Mouse (Mus musculus): ENCODE measurements at regions not wholly inside any gene's neighbourhood (a gene's known extent, or its start where the extent isn't known, plus 50 kb on each side); places are given as distances from the start of the nearest gene placed in this dataset.

DNA sequence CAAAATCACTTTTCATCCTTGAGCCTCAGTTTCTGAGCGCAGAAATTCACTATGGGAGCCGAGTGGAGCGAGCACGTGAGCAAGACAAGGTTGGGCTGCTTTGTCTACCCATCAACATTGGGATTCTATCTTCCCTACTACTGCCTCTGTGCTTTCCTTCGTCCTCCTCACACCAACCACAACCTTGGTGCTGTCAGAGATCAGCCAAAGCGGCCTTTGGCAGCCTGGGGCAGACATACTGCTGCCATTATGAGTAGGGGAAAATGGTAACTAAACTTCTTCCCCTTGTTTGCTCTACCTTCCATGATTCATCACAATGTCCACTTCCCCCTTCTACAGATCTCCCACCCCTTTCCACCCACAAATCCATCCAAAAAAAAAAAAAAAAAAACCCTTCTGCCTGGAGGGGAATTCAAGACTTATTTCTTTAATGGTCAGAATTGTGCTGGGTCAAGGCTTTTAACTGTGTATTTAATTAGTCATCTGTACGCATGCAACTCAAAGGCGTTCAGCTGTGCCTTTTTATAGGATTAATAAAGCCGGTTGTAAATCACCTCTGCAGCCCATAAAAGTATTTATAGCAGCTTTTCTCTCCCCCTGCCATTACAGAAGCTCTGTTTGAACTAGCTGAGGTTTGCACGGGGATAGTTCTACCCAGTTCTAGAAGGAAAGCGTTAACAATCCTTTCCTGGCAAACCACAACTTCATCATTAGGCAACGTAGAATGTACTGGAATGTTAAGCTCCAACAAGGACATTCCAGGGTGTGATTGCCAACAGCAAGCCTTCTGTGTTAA, 340.4 kb downstream of the Pik3r1 start:
- Histone ChIP-seq H3K36me3 (ENCODE audit: insufficient read depth, low read length) (no peaks in the 10 kb centered on the region), H3K27me3 (ENCODE audit: insufficient read depth, low read length) (no peaks in the 10 kb centered on the region), H3K4me3 (ENCODE audit: low read length) (no peak overlapping the region), H3K4me2 (ENCODE audit: low read depth, low read length) (no peak overlapping the region), H3K27ac (no peak overlapping the region), H3K9me3 (ENCODE audit: low read length) (no peaks in the 10 kb centered on the region), H3K9ac (replicated peaks; ENCODE audit: low read length) (no peak overlapping the region), H3K4me1 (ENCODE audit: insufficient read depth, low read length) (no peaks in the 10 kb centered on the region)
- 79% methylated on average over 12 of the region's 12 CpGs for WGBS
- ATAC-seq (no peak), DNase-seq (ENCODE audit: low spot score) (no peak)
- no peak for TF ChIP-seq CTCF (IDR thresholded peaks at IDR 0.05; ENCODE audit: low read depth)

DNA sequence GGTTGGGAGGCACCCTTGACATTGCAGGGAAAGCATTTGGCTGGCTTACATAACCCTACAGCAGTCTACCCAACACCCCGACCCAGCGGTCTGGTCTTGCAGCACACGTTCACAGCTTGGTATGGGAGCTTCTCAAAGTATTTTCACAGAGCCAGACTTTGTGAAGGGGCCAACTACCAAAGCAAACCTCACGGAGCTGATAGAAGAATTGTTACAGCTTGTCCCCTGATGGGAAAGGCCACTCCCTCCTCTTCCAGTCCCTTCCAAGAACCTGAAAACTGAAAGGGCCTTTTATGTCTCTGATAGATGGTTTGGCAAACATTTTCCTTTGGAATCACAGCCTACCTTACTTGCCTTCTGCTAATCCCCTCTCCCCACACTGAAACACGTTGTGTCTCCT, 341.6 kb downstream of the Pik3r1 start:
- Histone ChIP-seq H3K4me1 (ENCODE audit: insufficient read depth, low read length) (no peaks in the 10 kb centered on the region), H3K4me2 (ENCODE audit: low read depth, low read length) (no peak overlapping the region), H3K36me3 (ENCODE audit: insufficient read depth, low read length) (no peaks in the 10 kb centered on the region), H3K9ac (replicated peaks; ENCODE audit: low read length) (no peak overlapping the region), H3K9me3 (ENCODE audit: low read length) (no peaks in the 10 kb centered on the region), H3K27ac (no peak overlapping the region), H3K4me3 (ENCODE audit: low read length) (no peak overlapping the region), H3K27me3 (ENCODE audit: insufficient read depth, low read length) (no peaks in the 10 kb centered on the region)
- 47% methylated on average over 5 of the region's 5 CpGs for WGBS
- no peak for DNase-seq (ENCODE audit: low spot score)
- ATAC-seq: no peak
- TF ChIP-seq CTCF (IDR thresholded peaks at IDR 0.05; ENCODE audit: low read depth): no peak

GRCm38 (mm10) chr13:101422082-101422481, 345.9 kb downstream of the Pik3r1 start:
- H3K36me3 ChIP-seq (ENCODE audit: insufficient read depth, low read length): no peaks in the 10 kb centered on the region
- H3K4me3 ChIP-seq (ENCODE audit: low read length): no peak overlapping the region
- H3K9ac ChIP-seq (replicated peaks; ENCODE audit: low read length): no peak overlapping the region
- no peaks in the 10 kb centered on the region for H3K4me1 ChIP-seq (ENCODE audit: insufficient read depth, low read length)
- ATAC-seq (no peak), DNase-seq (ENCODE audit: low spot score) (no peak)
- WGBS: 79% methylated on average over 3 of the region's 3 CpGs
- no peaks in the 10 kb centered on the region for H3K9me3 ChIP-seq (ENCODE audit: low read length)
- no peak overlapping the region for H3K27ac ChIP-seq
- H3K4me2 ChIP-seq (ENCODE audit: low read depth, low read length): no peak overlapping the region
- no peak for TF ChIP-seq CTCF (IDR thresholded peaks at IDR 0.05; ENCODE audit: low read depth)
- no peaks in the 10 kb centered on the region for H3K27me3 ChIP-seq (ENCODE audit: insufficient read depth, low read length)

DNA sequence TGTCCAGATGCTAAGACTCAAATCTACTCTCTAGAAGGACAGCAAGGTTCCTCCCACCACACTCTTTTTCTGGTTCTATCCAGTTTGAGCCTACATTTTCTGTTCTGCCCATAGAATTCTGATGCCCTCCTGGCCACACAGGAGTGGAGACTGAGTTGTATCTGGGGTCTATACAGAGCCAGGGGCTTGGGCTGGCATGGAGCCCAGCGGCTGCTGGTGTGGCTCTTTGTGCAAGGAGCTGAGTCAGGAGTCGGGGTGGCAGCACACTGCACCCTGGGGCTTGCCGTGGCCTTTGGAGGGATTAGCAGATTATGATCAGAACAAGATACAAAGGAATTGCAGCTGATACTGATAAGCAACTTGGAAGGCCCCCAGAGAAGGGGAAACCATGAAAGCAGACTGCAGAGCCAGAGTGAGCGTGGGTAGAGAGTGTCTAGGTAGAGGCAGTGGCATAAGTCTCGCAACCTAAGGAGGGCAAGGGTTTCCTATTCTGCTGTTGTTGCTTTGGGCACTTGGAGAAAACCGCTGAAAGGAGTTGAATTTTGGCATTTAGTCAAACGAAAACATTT, 348.5 kb downstream of the Pik3r1 start:
- Histone ChIP-seq H3K4me1 (ENCODE audit: insufficient read depth, low read length) (no peaks in the 10 kb centered on the region), H3K9ac (replicated peaks; ENCODE audit: low read length) (no peak overlapping the region), H3K4me2 (ENCODE audit: low read depth, low read length) (no peak overlapping the region), H3K9me3 (ENCODE audit: low read length) (no peaks in the 10 kb centered on the region), H3K36me3 (ENCODE audit: insufficient read depth, low read length) (no peaks in the 10 kb centered on the region), H3K4me3 (ENCODE audit: low read length) (no peak overlapping the region), H3K27ac (no peak overlapping the region), H3K27me3 (ENCODE audit: insufficient read depth, low read length) (no peaks in the 10 kb centered on the region)
- WGBS: 62% methylated on average over 7 of the region's 7 CpGs
- TF ChIP-seq CTCF (IDR thresholded peaks at IDR 0.05; ENCODE audit: low read depth): no peak
- ATAC-seq (no peak), DNase-seq (ENCODE audit: low spot score) (no peak)

DNA sequence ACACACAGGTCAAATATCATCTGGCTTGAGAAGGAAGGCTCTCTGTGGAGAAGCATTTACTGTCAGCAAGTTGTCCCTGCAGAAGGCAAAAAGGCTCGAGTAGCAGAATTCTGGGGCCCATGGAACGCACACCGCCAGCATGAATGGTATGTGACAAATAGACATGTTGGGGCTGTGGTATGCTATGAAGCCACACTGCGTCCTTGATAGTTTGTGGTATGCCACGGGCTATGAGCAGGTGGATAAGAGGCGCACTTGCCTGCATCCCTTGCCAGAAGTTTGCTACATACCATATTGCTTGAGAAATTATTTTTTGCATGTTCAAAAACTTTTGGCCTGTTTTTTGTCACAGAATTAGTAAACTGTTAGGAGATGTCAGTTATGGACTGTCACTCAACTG, 349.7 kb downstream of the Pik3r1 start:
- no peaks in the 10 kb centered on the region for H3K9me3 ChIP-seq (ENCODE audit: low read length)
- no peak overlapping the region for H3K4me2 ChIP-seq (ENCODE audit: low read depth, low read length)
- no peaks in the 10 kb centered on the region for H3K27me3 ChIP-seq (ENCODE audit: insufficient read depth, low read length)
- WGBS: 89% methylated on average over 6 of the region's 6 CpGs
- no peak for TF ChIP-seq CTCF (IDR thresholded peaks at IDR 0.05; ENCODE audit: low read depth)
- DNase-seq (ENCODE audit: low spot score) (no peak), ATAC-seq (no peak)
- H3K4me1 ChIP-seq (ENCODE audit: insufficient read depth, low read length): no peaks in the 10 kb centered on the region
- H3K36me3 ChIP-seq (ENCODE audit: insufficient read depth, low read length): no peaks in the 10 kb centered on the region
- H3K4me3 ChIP-seq (ENCODE audit: low read length): no peak overlapping the region
- H3K27ac ChIP-seq: no peak overlapping the region
- H3K9ac ChIP-seq (replicated peaks; ENCODE audit: low read length): no peak overlapping the region

DNA sequence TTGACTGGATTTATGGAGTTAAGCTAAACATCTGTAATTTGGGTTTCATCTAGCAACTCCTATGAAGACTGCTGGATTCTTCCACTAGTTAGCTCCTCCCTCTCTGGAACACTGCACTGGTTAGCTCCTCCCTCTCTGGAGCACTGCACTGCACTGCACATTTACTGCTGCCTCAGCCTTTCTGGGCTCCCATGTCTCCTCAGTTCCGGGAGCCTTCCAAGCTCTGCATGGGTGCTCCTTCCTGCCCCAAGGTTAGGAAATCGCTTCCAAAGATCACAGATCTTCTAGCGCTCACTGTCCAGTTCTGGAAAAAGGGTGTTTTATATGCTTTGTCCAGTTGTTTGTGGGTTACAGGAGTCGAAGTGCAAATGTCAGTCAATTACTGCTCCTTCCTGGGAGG, 359.1 kb downstream of the Pik3r1 start:
- no peak for TF ChIP-seq CTCF (IDR thresholded peaks at IDR 0.05; ENCODE audit: low read depth)
- Histone ChIP-seq H3K4me2 (ENCODE audit: low read depth, low read length) (no peak overlapping the region), H3K27me3 (ENCODE audit: insufficient read depth, low read length) (no peaks in the 10 kb centered on the region), H3K4me3 (ENCODE audit: low read length) (no peak overlapping the region), H3K9me3 (ENCODE audit: low read length) (no peaks in the 10 kb centered on the region), H3K27ac (no peak overlapping the region), H3K4me1 (ENCODE audit: insufficient read depth, low read length) (no peaks in the 10 kb centered on the region), H3K36me3 (ENCODE audit: insufficient read depth, low read length) (no peaks in the 10 kb centered on the region), H3K9ac (replicated peaks; ENCODE audit: low read length) (no peak overlapping the region)
- WGBS: 84% methylated on average over 4 of the region's 4 CpGs
- ATAC-seq (no peak), DNase-seq (ENCODE audit: low spot score) (no peak)

DNA sequence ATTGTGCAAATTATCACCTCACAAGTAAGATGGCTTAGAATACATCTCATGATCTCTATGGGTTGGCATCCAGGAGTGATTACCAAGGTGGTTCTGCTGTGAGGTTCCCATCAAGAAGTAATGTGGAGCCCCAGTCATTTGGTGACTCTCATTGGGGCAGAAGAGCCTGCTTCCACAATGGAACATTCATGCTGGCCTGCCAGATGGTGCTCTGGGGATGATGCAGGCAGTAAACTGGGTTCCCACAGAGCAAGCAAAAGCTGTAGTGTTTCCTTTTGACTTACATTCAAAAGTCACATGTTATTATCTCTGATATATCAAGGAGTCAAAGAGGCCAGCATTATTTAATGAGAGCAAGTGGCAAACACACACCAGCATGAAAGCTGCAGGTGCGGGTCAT, 360.4 kb downstream of the Pik3r1 start:
- TF ChIP-seq CTCF (IDR thresholded peaks at IDR 0.05; ENCODE audit: low read depth): no peak
- Histone ChIP-seq H3K27me3 (ENCODE audit: insufficient read depth, low read length) (no peaks in the 10 kb centered on the region), H3K27ac (no peak overlapping the region), H3K4me2 (ENCODE audit: low read depth, low read length) (no peak overlapping the region), H3K4me1 (ENCODE audit: insufficient read depth, low read length) (no peaks in the 10 kb centered on the region), H3K9me3 (ENCODE audit: low read length) (no peaks in the 10 kb centered on the region), H3K36me3 (ENCODE audit: insufficient read depth, low read length) (no peaks in the 10 kb centered on the region), H3K9ac (replicated peaks; ENCODE audit: low read length) (no peak overlapping the region), H3K4me3 (ENCODE audit: low read length) (no peak overlapping the region)
- ATAC-seq (no peak), DNase-seq (ENCODE audit: low spot score) (peak; percentile 23)
- WGBS: 87% methylated on average over 1 of the region's 1 CpGs

All from hindbrain, postnatal 0 days (tissue).